Mouse (Mus musculus): ENCODE measurements around the gene Gm9117. TPM values are rescaled to one million over a fixed set of nuclear protein-coding genes. Genes with fewer than 3 reads are reported as not detected.
"Not testable (repeated sequence)": the region's sequence is repeated elsewhere in the genome, so short reads cannot be mapped to it uniquely, and the experiment has no call there.

Gm9117 gene
- not detected in 2 replicates for polyA plus RNA-seq (2012; ENCODE audit: insufficient read depth, insufficient read length, missing spikeins)

GRCm38 (mm10) chr3:93943443-93943842, at the start of gene Gm9117:
Gene Gm9117 (minus strand): TSS chr3:93943543.
- H3K4me3 ChIP-seq (ENCODE audit: insufficient read depth, low read depth, low read length); H3K4me1 ChIP-seq (ENCODE audit: control insufficient read depth, insufficient read depth, insufficient read length, low read length); H3K27ac ChIP-seq (replicated peaks; ENCODE audit: low read depth, low read length): not testable (repeated sequence)

- not testable (repeated sequence) for H3K4me1 ChIP-seq (ENCODE audit: control insufficient read depth, insufficient read depth, insufficient read length, low read length); H3K4me3 ChIP-seq (ENCODE audit: insufficient read depth, low read depth, low read length); H3K27ac ChIP-seq (replicated peaks; ENCODE audit: low read depth, low read length)
These were observed 25.6 kb upstream of the Gm9117 start for GRCm38 (mm10) chr3:93968938-93969337.

- not testable (repeated sequence) for H3K4me1 ChIP-seq (ENCODE audit: control insufficient read depth, insufficient read depth, insufficient read length, low read length); H3K4me3 ChIP-seq (ENCODE audit: insufficient read depth, low read depth, low read length); H3K27ac ChIP-seq (replicated peaks; ENCODE audit: low read depth, low read length)
These were observed 17.9 kb upstream of the Gm9117 start, which contains the start of gene Tdpoz5 for GRCm38 (mm10) chr3:93961214-93961613. Gene Tdpoz5 (minus strand): TSS chr3:93961314.

DNA sequence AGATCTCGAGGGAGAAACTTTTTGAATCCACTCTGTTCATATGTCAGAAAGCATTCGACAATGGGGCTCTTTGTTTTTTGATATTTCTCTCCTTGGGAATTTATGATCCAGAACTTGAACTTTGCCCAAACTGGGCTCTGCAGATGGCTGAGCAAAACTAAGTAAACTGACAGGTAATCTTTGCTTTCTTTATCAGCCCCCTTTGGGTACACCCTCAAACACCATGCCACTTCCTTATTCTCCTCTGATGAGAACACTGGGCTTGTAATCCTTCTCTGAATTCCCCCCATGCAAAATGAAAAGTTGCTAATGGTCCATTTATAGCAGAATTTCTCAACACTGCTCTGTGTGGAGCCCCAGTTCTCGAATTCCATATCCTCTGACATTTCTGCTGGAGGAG, 5.0 kb downstream of the Gm9117 start:
- H3K4me3 ChIP-seq (ENCODE audit: insufficient read depth, low read depth, low read length); H3K4me1 ChIP-seq (ENCODE audit: control insufficient read depth, insufficient read depth, insufficient read length, low read length); H3K27ac ChIP-seq (replicated peaks; ENCODE audit: low read depth, low read length): not testable (repeated sequence)

Other genes starting within 250 kb of the Gm9117 start
- gene Gm5773, start 170.5 kb downstream of the Gm9117 start, polyA plus RNA-seq (2012; ENCODE audit: insufficient read depth, insufficient read length, missing spikeins), result not detected in 2 replicates
- gene Tdpoz4, start 147.1 kb downstream of the Gm9117 start, polyA plus RNA-seq (2012; ENCODE audit: insufficient read depth, insufficient read length, missing spikeins), result not detected in 2 replicates
- not detected in 2 replicates for gene Tdpoz3, start 117.5 kb downstream of the Gm9117 start, polyA plus RNA-seq (2012; ENCODE audit: insufficient read depth, insufficient read length, missing spikeins)
- not detected in 2 replicates for gene Tdpoz5, start 17.8 kb upstream of the Gm9117 start, polyA plus RNA-seq (2012; ENCODE audit: insufficient read depth, insufficient read length, missing spikeins)
- not detected in 2 replicates for gene Gm9125, start 111.3 kb upstream of the Gm9117 start, polyA plus RNA-seq (2012; ENCODE audit: insufficient read depth, insufficient read length, missing spikeins)
- not detected in 2 replicates for gene Gm10697, start 129.1 kb upstream of the Gm9117 start, polyA plus RNA-seq (2012; ENCODE audit: insufficient read depth, insufficient read length, missing spikeins)
- gene Gm10696, start 234.7 kb upstream of the Gm9117 start, polyA plus RNA-seq (2012; ENCODE audit: insufficient read depth, insufficient read length, missing spikeins), result not detected in 2 replicates

Data from brown adipose tissue, adult 24 weeks (tissue).